Mouse (Mus musculus): ENCODE measurements around the gene Nrxn1. TPM values are rescaled to one million over a fixed set of nuclear protein-coding genes. Genes with fewer than 3 reads are reported as not detected.

Gene Nrxn1
- total and polyA plus RNA-seq, 3 experiments, result not detected

DNA sequence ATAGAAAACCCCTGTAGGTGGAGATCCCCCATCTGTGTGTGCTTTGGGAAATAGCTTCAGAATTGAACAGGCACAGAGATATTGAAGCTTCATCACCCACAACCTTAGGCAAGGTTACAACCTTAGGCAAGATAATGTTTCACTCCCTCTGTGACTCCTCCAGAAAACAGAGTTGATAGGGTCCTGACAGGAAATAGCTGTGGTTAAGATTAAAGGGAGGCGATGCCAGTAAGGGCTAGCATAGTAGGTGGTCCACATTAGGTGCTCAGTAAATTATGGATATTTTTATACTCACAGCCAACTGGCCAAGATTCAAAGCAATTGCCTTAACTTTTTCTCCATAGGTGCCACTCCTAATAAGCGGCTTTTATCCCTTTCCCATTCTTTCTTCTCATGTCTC lies 284.6 kb downstream of the Nrxn1 start:
- TF ChIP-seq RAD21 (IDR thresholded peaks at IDR 0.05; ENCODE audit: low read depth, low read length) (no peak), ZKSCAN1 (IDR thresholded peaks at IDR 0.05; ENCODE audit: borderline replicate concordance, low read depth, low read length) (no peak), ZMIZ1 (IDR thresholded peaks at IDR 0.05; ENCODE audit: low read depth, low read length) (no peak), E2F4 (IDR thresholded peaks at IDR 0.05; ENCODE audit: insufficient replicate concordance, low read depth, low read length) (no peak), SIN3A (IDR thresholded peaks at IDR 0.05; ENCODE audit: low read length) (no peak), MAX (IDR thresholded peaks at IDR 0.05; ENCODE audit: low read length) (no peak), NELFE (IDR thresholded peaks at IDR 0.05; ENCODE audit: low read depth, low read length) (no peak), NRF1 (IDR thresholded peaks at IDR 0.05; ENCODE audit: low read depth, low read length) (no peak), JUND (conservative IDR thresholded peaks at IDR 0.05; ENCODE audit: low read depth, low read length) (no peak), KAT2A (IDR thresholded peaks at IDR 0.05; ENCODE audit: insufficient replicate concordance, low read length) (no peak), TBP (conservative IDR thresholded peaks at IDR 0.05; ENCODE audit: low read depth, low read length) (no peak), HCFC1 (IDR thresholded peaks at IDR 0.05; ENCODE audit: low read depth, low read length) (no peak), ELF1 (IDR thresholded peaks at IDR 0.05; ENCODE audit: low read depth, low read length) (no peak), ETS1 (conservative IDR thresholded peaks at IDR 0.05; ENCODE audit: low read depth, low read length) (no peak), EP300 (IDR thresholded peaks at IDR 0.05; ENCODE audit: low read length) (no peak), IRF4 (IDR thresholded peaks at IDR 0.05; ENCODE audit: low read depth, low read length) (no peak), RCOR1 (conservative IDR thresholded peaks at IDR 0.05; ENCODE audit: low read depth, low read length) (no peak), BHLHE40 (IDR thresholded peaks at IDR 0.05; ENCODE audit: low read depth, low read length) (no peak), USF1 (IDR thresholded peaks at IDR 0.05; ENCODE audit: low read depth, low read length) (no peak)
- Histone ChIP-seq H3K9me3 (replicated peaks; ENCODE audit: low read length) (peaks cover 24% of the 10 kb centered on the region), H3K79me2 (replicated peaks; ENCODE audit: control insufficient read depth, extremely low read depth, insufficient read depth, poor library complexity, severe bottlenecking) (no peaks in the 10 kb centered on the region), H3K4me3 (replicated peaks in 1 of 3; ENCODE audit: low read depth in 2 of 3, low read length in 2 of 3, poor library complexity in 1 of 3) (no peak overlapping the region), H3K4me1 (ENCODE audit: control insufficient read depth in 1 of 2, insufficient read depth in 2 of 2) (no peaks in the 10 kb centered on the region), H3K27ac (ENCODE audit: insufficient read depth, low read depth) (no peak overlapping the region), H3K4me2 (ENCODE audit: insufficient read depth, low read depth, poor library complexity, severe bottlenecking) (no peak overlapping the region), H3K27me3 (replicated peaks) (no peaks in the 10 kb centered on the region), H3K36me3 (replicated peaks in 1 of 2; ENCODE audit: control insufficient read depth in 1 of 2, insufficient read depth in 1 of 2, low read length in 1 of 2) (no peaks in the 10 kb centered on the region), H3K9ac (ENCODE audit: insufficient read depth, low read depth) (no peak overlapping the region)
- DNase-seq (ENCODE audit: extremely low read depth), result no peak
- dilution Hi-C loops (cut with MboI; ENCODE audit: extremely low pct_ligation_motif_present, extremely low pct_unique_long_range_greater_than_20kb, low sequenced_read_pairs), result no loop called here
- in situ Hi-C loops (cut with MboI; ENCODE audit: low pct_ligation_motif_present, low pct_unique_long_range_greater_than_20kb, low sequenced_read_pairs), result no loop called here

DNA sequence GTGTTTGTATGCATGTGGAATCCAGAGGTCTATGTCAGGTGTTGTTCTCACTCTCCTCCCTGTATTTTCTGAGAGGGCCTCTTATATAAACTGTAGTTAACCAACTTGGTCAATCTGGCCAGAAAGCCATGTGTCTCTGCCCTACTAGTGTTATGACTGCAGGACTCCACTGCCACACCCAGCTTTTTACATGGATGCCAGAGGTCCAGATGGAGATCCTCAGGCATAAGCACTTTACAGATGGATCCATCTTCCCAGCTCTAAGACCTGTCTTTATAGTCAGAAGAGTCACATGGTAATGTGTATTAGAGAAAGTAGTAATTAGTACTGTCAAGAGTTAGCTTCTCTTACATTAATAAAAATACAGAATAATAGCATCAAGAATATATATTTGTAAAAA lies 285.7 kb downstream of the Nrxn1 start:
- peaks cover 22% of the 10 kb centered on the region for H3K9me3 ChIP-seq (replicated peaks; ENCODE audit: low read length)
- in situ Hi-C loops (cut with MboI; ENCODE audit: low pct_ligation_motif_present, low pct_unique_long_range_greater_than_20kb, low sequenced_read_pairs) (no loop called here), dilution Hi-C loops (cut with MboI; ENCODE audit: extremely low pct_ligation_motif_present, extremely low pct_unique_long_range_greater_than_20kb, low sequenced_read_pairs) (no loop called here)
- H3K79me2 ChIP-seq (replicated peaks; ENCODE audit: control insufficient read depth, extremely low read depth, insufficient read depth, poor library complexity, severe bottlenecking), result no peaks in the 10 kb centered on the region
- TF ChIP-seq CHD1 (IDR thresholded peaks at IDR 0.05; ENCODE audit: low read depth, low read length) (no peak), BHLHE40 (IDR thresholded peaks at IDR 0.05; ENCODE audit: low read depth, low read length) (no peak), MEF2A (IDR thresholded peaks at IDR 0.05; ENCODE audit: borderline replicate concordance, low read depth, low read length) (no peak), MAZ (IDR thresholded peaks at IDR 0.05; ENCODE audit: low read depth, low read length) (no peak), GABPA (IDR thresholded peaks at IDR 0.05; ENCODE audit: insufficient replicate concordance, low read depth, low read length) (no peak), HCFC1 (IDR thresholded peaks at IDR 0.05; ENCODE audit: low read depth, low read length) (no peak), ETS1 (conservative IDR thresholded peaks at IDR 0.05; ENCODE audit: low read depth, low read length) (no peak), ELF1 (IDR thresholded peaks at IDR 0.05; ENCODE audit: low read depth, low read length) (no peak), IRF4 (IDR thresholded peaks at IDR 0.05; ENCODE audit: low read depth, low read length) (no peak), MXI1 (IDR thresholded peaks at IDR 0.05; ENCODE audit: low read depth, low read length) (no peak)
- no peaks in the 10 kb centered on the region for H3K4me1 ChIP-seq (ENCODE audit: control insufficient read depth in 1 of 2, insufficient read depth in 2 of 2)
- H3K27ac ChIP-seq (ENCODE audit: insufficient read depth, low read depth), result no peak overlapping the region
- no peaks in the 10 kb centered on the region for H3K27me3 ChIP-seq (replicated peaks)
- no peak overlapping the region for H3K9ac ChIP-seq (ENCODE audit: insufficient read depth, low read depth)
- no peak overlapping the region for H3K4me3 ChIP-seq (replicated peaks in 1 of 3; ENCODE audit: low read depth in 2 of 3, low read length in 2 of 3, poor library complexity in 1 of 3)
- no peak for DNase-seq (ENCODE audit: extremely low read depth)
- no peak overlapping the region for H3K4me2 ChIP-seq (ENCODE audit: insufficient read depth, low read depth, poor library complexity, severe bottlenecking)
- no peaks in the 10 kb centered on the region for H3K36me3 ChIP-seq (replicated peaks in 1 of 2; ENCODE audit: control insufficient read depth in 1 of 2, insufficient read depth in 1 of 2, low read length in 1 of 2)
